Mouse (Mus musculus): ENCODE measurements around the gene Grip2.

DNA sequence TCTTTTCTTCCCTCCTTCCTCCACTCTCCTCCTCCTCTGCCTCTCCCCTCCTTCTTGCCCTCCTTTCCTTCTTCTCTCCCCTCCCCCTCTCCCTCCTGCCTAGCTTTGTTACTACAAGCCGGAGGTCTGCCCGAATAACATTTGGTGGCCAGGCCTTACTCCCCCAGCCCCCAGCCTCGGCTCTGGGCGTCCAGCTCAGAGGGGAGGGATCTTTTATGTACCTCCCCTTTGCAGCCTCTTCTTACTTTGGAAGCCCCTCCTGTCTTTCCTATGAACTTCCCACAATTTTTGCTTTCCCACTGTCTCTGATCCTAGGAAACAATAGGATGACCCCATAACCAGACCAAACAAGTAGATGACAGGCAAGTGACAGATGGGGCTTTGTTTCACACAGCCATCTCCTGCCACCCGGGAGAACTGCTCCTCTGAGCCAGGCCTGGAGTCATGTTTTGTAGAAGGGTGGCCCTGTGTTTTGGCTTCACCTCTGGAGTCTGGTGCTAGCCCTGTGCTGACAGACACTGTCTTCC, 113.6 kb downstream of the Grip2 start:
- TF ChIP-seq CTCF (conservative IDR thresholded peaks at IDR 0.05; ENCODE audit: insufficient read depth, insufficient read length, low read depth, low read length) = no peak
- no peak for TF ChIP-seq POLR2A (IDR thresholded peaks at IDR 0.05; ENCODE audit: low read depth, low read length)
